Mouse (Mus musculus): ENCODE measurements around the gene Pigg. TPM values are rescaled to one million over a fixed set of nuclear protein-coding genes. Genes with fewer than 3 reads are reported as not detected.
"Not testable (repeated sequence)": the region's sequence is repeated elsewhere in the genome, so short reads cannot be mapped to it uniquely, and the experiment has no call there.

Gene Pigg
- polyA plus RNA-seq (2014; fragmentation: Nextera tagmentation; extraction: Ambion mirVana): 3.9 and 4.6 TPM in 2 replicates

DNA sequence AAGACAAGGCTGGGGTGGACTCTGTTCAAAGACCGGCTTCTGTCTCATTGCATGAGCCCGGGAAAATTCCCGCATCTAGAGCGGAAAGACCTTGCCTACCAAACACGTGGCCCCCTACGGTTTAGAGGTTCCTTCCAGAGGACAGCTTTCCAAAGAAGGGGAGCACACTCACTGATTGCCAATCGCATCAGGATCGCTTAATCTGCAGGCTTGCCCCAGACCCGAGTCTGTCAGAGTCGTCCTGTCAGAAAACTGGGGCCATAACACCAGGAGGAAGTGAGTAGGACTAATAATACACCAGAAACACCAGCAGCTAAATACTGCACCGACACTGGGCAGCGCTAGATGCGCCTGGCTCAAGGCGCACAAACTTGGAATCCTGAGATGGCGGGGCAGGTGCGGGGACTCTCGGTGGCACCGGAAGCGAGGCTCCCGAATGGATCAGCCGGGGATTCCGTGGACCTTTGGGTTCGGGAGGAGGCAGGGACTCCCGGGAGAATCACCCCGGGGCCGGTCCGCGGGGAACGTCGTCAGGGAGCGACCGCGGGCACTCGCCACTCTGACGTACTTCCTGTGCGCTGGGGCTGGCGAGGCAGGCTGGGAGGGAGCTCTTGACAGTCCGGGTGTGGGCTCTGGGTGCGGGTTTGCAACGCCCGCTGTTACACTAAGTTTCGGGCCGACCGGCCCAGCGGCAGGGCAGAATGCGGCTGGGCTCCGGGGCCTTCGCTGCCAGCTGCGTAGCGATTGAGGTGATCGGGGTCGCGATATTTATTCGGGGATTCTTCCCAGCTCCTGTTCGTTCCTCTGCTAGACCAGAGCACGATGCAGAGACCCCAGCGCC is at the start of gene Pigg:
Gene Pigg (plus strand): TSS at position 386 of the 841 bp plus-strand sequence.
- ATAC-seq (replicated peaks; ENCODE audit: low FRiP score): peak; percentile 99
- whole genome bisulfite sequencing: under 1% methylated on average over 57 of the region's 57 CpGs
- Histone ChIP-seq H3K4me3 (ENCODE audit: low read depth, low read length) (peak within 1 kb of the TSS; percentile 79), H3K27me3 (replicated peaks; ENCODE audit: control insufficient read depth, insufficient read depth, low read length) (no peaks in the 10 kb centered on the region), H3K9me3 (ENCODE audit: control insufficient read depth, low read length) (no peaks in the 10 kb centered on the region), H3K27ac (ENCODE audit: low read depth, low read length) (peak within 1 kb of the TSS; percentile 84), H3K4me2 (peak within 1 kb of the TSS; percentile 90), H3K36me3 (ENCODE audit: control insufficient read depth, insufficient read depth, low read length) (no peaks in the 10 kb centered on the region), H3K4me1 (replicated peaks; ENCODE audit: control insufficient read depth, insufficient read depth, low read length) (peaks cover 7% of the 10 kb centered on the region; the same call in 1 of the 2 replicates), H3K9ac (ENCODE audit: low read depth, low read length) (peak within 1 kb of the TSS; percentile 84)
- DNase-seq (ENCODE audit: low spot score): peak; percentile 95

DNA sequence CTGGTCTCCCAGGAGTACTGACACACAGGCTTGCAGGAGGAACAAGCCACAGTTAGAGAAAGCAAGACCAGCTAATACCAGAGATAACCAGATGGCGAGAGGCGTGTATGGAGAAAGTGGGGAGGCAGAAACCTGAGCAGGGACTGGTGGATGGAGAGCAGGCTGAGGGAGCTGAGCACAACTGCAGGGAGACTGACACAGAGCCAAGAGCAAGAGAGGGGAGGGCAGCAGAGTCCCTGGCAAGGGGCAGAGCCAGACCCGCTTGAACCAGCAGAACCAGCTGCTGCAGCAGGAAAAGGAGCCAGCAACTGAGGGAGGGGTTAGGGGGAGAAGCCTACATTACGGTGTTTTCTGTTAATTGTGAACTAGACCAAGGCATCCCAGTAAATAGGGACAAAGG is 49.7 kb upstream of the Pigg start:
- no peak overlapping the region for H3K4me3 ChIP-seq (ENCODE audit: low read depth, low read length)
- H3K4me1 ChIP-seq (replicated peaks; ENCODE audit: control insufficient read depth, insufficient read depth, low read length): peaks cover 22% of the 10 kb centered on the region
- no peaks in the 10 kb centered on the region for H3K36me3 ChIP-seq (ENCODE audit: control insufficient read depth, insufficient read depth, low read length)
- no peak overlapping the region for H3K4me2 ChIP-seq
- H3K27ac ChIP-seq (ENCODE audit: low read depth, low read length): no peak overlapping the region
- H3K9me3 ChIP-seq (ENCODE audit: control insufficient read depth, low read length): no peaks in the 10 kb centered on the region
- ATAC-seq (replicated peaks; ENCODE audit: low FRiP score): peak; percentile 88
- H3K27me3 ChIP-seq (replicated peaks; ENCODE audit: control insufficient read depth, insufficient read depth, low read length): no peaks in the 10 kb centered on the region
- no peak for DNase-seq (ENCODE audit: low spot score)
- 40% methylated on average over 4 of the region's 4 CpGs for WGBS
- peak overlapping the region; percentile 40 for H3K9ac ChIP-seq (ENCODE audit: low read depth, low read length)

DNA sequence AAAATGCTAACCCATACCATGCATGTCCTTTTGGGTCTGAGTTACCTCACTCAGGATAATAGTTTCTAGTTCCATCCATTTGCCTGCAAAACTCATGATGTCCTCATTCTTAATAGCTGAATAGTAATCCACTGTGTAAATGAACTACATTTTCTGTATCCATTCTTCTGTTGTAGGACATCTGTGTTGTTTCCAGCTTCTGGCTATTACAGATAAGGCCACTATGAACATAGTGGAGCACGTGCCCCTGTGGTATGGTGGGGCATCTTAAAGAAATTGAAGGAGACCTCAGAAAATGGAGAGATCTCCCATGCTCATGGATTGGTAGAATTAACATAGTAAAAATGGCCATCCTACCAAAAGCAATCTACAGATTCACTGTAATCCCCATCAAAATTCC is 48.6 kb upstream of the Pigg start:
- not testable (repeated sequence) for H3K27ac ChIP-seq (ENCODE audit: low read depth, low read length); H3K4me3 ChIP-seq (ENCODE audit: low read depth, low read length); H3K9me3 ChIP-seq (ENCODE audit: control insufficient read depth, low read length); DNase-seq (ENCODE audit: low spot score); H3K4me2 ChIP-seq; H3K36me3 ChIP-seq (ENCODE audit: control insufficient read depth, insufficient read depth, low read length); H3K27me3 ChIP-seq (replicated peaks; ENCODE audit: control insufficient read depth, insufficient read depth, low read length); ATAC-seq (replicated peaks; ENCODE audit: low FRiP score); H3K9ac ChIP-seq (ENCODE audit: low read depth, low read length)
- WGBS: 46% methylated on average over 1 of the region's 1 CpGs
- peaks cover 27% of the 10 kb centered on the region for H3K4me1 ChIP-seq (replicated peaks; ENCODE audit: control insufficient read depth, insufficient read depth, low read length)

DNA sequence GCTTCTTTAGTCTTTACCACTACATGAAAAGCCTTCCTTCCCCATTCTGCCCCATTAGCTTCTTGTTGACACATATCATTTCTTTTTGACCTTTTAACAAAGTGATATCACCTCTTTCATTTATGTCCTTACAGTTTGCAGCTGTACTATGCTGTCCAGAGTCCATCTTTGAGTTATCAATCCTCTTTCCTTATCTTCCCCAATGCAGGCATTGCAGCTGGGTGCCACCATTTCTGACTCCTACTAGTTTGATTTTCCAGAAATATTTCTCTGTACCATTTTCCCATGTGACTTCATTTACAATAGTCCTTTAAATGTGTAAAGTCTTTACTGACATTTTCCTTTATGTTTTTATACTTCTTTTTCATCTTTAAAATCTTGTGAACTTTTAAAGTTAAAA is 45.4 kb upstream of the Pigg start:
- Histone ChIP-seq H3K27me3 (replicated peaks; ENCODE audit: control insufficient read depth, insufficient read depth, low read length) (no peaks in the 10 kb centered on the region), H3K36me3 (ENCODE audit: control insufficient read depth, insufficient read depth, low read length) (no peaks in the 10 kb centered on the region), H3K4me2 (no peak overlapping the region), H3K4me1 (replicated peaks; ENCODE audit: control insufficient read depth, insufficient read depth, low read length) (peaks cover 32% of the 10 kb centered on the region), H3K9me3 (ENCODE audit: control insufficient read depth, low read length) (no peaks in the 10 kb centered on the region), H3K4me3 (ENCODE audit: low read depth, low read length) (no peak overlapping the region), H3K27ac (ENCODE audit: low read depth, low read length) (no peak overlapping the region), H3K9ac (ENCODE audit: low read depth, low read length) (no peak overlapping the region)
- ATAC-seq (replicated peaks; ENCODE audit: low FRiP score): no peak
- no peak for DNase-seq (ENCODE audit: low spot score)

- H3K27me3 ChIP-seq (replicated peaks; ENCODE audit: control insufficient read depth, insufficient read depth, low read length): no peaks in the 10 kb centered on the region
Observed at GRCm38 (mm10) chr5:108268127-108269062, 44.0 kb upstream of the Pigg start, which contains the start of gene Dr1. Gene Dr1 (plus strand): TSS chr5:108268897.

DNA sequence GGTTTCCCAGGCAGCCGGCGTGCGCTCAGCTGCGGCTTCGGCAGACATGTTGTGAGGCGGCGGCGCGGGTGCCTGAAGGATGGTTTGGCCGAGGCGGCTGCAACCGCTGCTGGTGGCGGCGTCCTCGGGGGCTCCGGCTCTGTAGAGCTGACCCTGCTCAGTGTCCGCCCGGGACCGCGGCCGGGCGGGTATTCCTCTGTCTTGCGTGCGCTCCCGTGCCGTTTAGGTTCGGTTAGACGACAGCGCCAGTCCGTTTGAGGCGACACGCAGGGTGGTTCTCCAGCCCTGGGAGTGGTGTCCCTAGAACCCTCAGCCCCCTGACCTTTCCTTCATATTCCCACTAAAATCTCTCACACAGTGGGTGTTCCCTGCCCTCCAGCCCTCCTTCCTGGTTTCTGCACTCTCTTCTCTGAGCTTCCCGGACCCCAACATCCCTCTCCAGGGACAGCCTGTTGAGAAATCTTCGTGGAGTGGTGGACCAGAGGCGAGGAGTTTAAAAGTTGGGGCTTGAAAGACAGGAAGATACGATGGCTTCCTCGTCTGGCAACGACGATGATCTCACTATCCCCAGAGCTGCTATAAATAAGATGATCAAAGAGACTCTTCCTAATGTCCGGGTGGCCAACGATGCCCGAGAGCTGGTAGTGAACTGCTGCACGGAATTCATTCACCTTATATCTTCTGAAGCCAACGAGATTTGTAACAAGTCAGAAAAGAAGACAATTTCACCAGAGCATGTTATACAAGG is 43.2 kb upstream of the Pigg start:
- Histone ChIP-seq H3K4me1 (replicated peaks; ENCODE audit: control insufficient read depth, insufficient read depth, low read length) (peaks cover 26% of the 10 kb centered on the region), H3K4me3 (ENCODE audit: low read depth, low read length) (peak overlapping the region; percentile 99), H3K4me2 (peak overlapping the region; percentile 91), H3K36me3 (ENCODE audit: control insufficient read depth, insufficient read depth, low read length) (no peaks in the 10 kb centered on the region; the same call in 1 of the 2 replicates), H3K9me3 (ENCODE audit: control insufficient read depth, low read length) (no peaks in the 10 kb centered on the region), H3K27me3 (replicated peaks; ENCODE audit: control insufficient read depth, insufficient read depth, low read length) (no peaks in the 10 kb centered on the region), H3K27ac (ENCODE audit: low read depth, low read length) (peak overlapping the region; percentile 85), H3K9ac (ENCODE audit: low read depth, low read length) (peak overlapping the region; percentile 97)
- under 1% methylated on average over 44 of the region's 44 CpGs for WGBS
- peak; percentile 60 for ATAC-seq (replicated peaks; ENCODE audit: low FRiP score)
- DNase-seq (ENCODE audit: low spot score): peak; percentile 37

More at GRCm38 (mm10) chr5:108268127-108269062, 44.0 kb upstream of the Pigg start, which contains the start of gene Dr1:
- peak; percentile 93 for ATAC-seq (replicated peaks; ENCODE audit: low FRiP score)
- whole genome bisulfite sequencing: 2% methylated on average over 54 of the region's 55 CpGs
- Histone ChIP-seq H3K9ac (ENCODE audit: low read depth, low read length) (peak within 1 kb of the TSS; percentile 97), H3K27ac (ENCODE audit: low read depth, low read length) (peak within 1 kb of the TSS; percentile 85), H3K4me2 (peak within 1 kb of the TSS; percentile 91), H3K9me3 (ENCODE audit: control insufficient read depth, low read length) (no peaks in the 10 kb centered on the region), H3K4me3 (ENCODE audit: low read depth, low read length) (peak within 1 kb of the TSS; percentile 99), H3K36me3 (ENCODE audit: control insufficient read depth, insufficient read depth, low read length) (no peaks in the 10 kb centered on the region; the same call in 1 of the 2 replicates), H3K4me1 (replicated peaks; ENCODE audit: control insufficient read depth, insufficient read depth, low read length) (peaks cover 26% of the 10 kb centered on the region)
- DNase-seq (ENCODE audit: low spot score): peak; percentile 87

DNA sequence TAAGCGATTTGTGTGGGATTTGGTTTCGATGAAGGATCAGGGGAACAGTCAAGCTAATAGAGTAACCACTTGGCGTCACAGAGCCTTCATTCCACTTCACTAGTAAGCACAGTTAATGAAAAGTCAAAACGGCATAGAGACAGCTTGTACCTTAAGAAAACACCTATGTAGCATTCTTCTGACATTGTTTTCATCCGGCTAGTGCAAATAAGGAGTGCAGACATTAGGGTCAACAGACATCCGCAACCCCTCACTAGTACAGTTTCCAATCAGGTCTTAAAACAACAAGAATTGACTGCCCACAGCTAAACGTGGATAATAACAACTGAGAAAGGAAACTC is 42.6 kb upstream of the Pigg start:
- peak overlapping the region; percentile 85; the same call in 1 of the 2 replicates for H3K27ac ChIP-seq (ENCODE audit: low read depth, low read length)
- DNase-seq (ENCODE audit: low spot score) (no peak), ATAC-seq (replicated peaks; ENCODE audit: low FRiP score) (no peak)
- H3K9ac ChIP-seq (ENCODE audit: low read depth, low read length): peak overlapping the region; percentile 97
- peak overlapping the region; percentile 99 for H3K4me3 ChIP-seq (ENCODE audit: low read depth, low read length)
- no peaks in the 10 kb centered on the region for H3K9me3 ChIP-seq (ENCODE audit: control insufficient read depth, low read length)
- peaks cover 26% of the 10 kb centered on the region for H3K4me1 ChIP-seq (replicated peaks; ENCODE audit: control insufficient read depth, insufficient read depth, low read length)
- H3K36me3 ChIP-seq (ENCODE audit: control insufficient read depth, insufficient read depth, low read length): no peaks in the 10 kb centered on the region; the same call in 1 of the 2 replicates
- peak overlapping the region; percentile 91 for H3K4me2 ChIP-seq
- 8% methylated on average over 7 of the region's 7 CpGs for WGBS
- no peaks in the 10 kb centered on the region for H3K27me3 ChIP-seq (replicated peaks; ENCODE audit: control insufficient read depth, insufficient read depth, low read length)

DNA sequence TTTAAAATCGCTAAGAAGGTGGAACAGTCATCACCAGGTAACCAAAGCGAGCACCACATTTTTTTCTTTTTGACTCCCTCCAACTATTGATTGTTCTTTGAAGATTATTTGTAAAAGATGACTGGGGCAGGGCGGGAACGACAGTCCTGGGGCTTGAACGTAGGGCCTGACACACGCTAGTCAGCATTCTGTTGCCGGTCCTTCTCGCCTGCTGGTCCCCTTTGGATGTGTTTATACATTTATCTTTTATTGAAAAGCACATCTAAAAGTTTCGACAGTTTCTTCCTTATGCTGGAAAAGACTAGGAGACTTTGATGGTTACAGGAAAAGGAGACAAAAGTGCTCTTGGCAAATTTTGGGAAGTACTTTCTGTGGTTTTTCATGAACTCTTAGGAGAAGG is 42.0 kb upstream of the Pigg start:
- H3K27ac ChIP-seq (ENCODE audit: low read depth, low read length): no peak overlapping the region
- no peaks in the 10 kb centered on the region for H3K9me3 ChIP-seq (ENCODE audit: control insufficient read depth, low read length)
- peak overlapping the region; percentile 97 for H3K9ac ChIP-seq (ENCODE audit: low read depth, low read length)
- H3K4me2 ChIP-seq: peak overlapping the region; percentile 91
- H3K4me1 ChIP-seq (replicated peaks; ENCODE audit: control insufficient read depth, insufficient read depth, low read length): peaks cover 20% of the 10 kb centered on the region
- ATAC-seq (replicated peaks; ENCODE audit: low FRiP score) (no peak), DNase-seq (ENCODE audit: low spot score) (no peak)
- H3K36me3 ChIP-seq (ENCODE audit: control insufficient read depth, insufficient read depth, low read length): no peaks in the 10 kb centered on the region; the same call in 1 of the 2 replicates
- H3K4me3 ChIP-seq (ENCODE audit: low read depth, low read length): peak overlapping the region; percentile 99
- H3K27me3 ChIP-seq (replicated peaks; ENCODE audit: control insufficient read depth, insufficient read depth, low read length): no peaks in the 10 kb centered on the region
- 21% methylated on average over 9 of the region's 9 CpGs for WGBS

Measured in liver, embryonic 11.5 days (tissue).